Mouse (Mus musculus) small intestine, adult 2 months (tissue): ENCODE results near the gene Crlf3.

ENCODE experiments used
- CTCF ChIP-seq: fragments of 200-500 bp; IDR thresholded peaks from 2 replicates; pipeline ENCODE4 v1.5.1; 2012; ENCODE audit warnings: low read depth, mild to moderate bottlenecking, control low read depth, inconsistent platforms, low read length, moderate library complexity, mixed read lengths; ENCODE audit not compliant: insufficient replicate concordance, insufficient read length; ENCODE audit errors: extremely low read depth
- POLR2A ChIP-seq: fragments of 200-500 bp; IDR thresholded peaks from 2 replicates; pipeline ENCODE4 v1.6.1; 2012; ENCODE audit warnings: low read depth, mild to moderate bottlenecking, control low read depth, inconsistent platforms, low read length, moderate library complexity

DNA sequence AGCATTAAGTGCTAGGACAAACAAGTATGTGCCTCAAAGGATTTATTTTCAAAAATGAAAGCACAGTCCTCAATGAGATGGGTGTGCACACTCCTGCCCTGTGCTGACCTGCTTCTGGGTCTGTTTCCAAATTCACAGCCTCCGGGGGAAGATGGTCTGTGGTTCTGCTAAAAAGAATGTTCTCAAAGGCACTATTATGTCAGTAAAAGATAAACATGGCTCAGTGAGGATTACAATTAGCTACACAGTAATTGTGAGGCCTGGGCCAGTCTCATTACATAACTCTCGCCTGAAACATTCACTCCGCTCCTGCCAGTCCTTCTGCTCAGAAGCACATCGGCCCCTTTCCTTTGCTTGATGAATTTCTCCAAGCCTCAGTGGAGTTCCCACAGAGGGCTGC is 18.6 kb downstream of the Crlf3 start:
- TF ChIP-seq CTCF, result no peak
- TF ChIP-seq POLR2A, result no peak
